Mouse (Mus musculus) stomach, embryonic 16.5 days (tissue): ENCODE data around the gene Fam181a. TPM values are rescaled to one million over a fixed set of nuclear protein-coding genes. Genes with fewer than 3 reads are reported as not detected.

Experiments
- ATAC-seq: fragments of 200-750 bp; cut with Nextera tagmentation; 2 replicates; pipeline ENCODE4 v1.8.0; 2017; ENCODE audit warnings: moderate number of reproducible peaks, moderate TSS enrichment; ENCODE audit not compliant: insufficient read depth, low FRiP score
- H3K27ac ChIP-seq: fragments of 300-500 bp; sonication (generic); 2 replicates; pipeline ENCODE4 v1.5.1; 2014; ENCODE audit warnings: low read length
- H3K27me3 ChIP-seq: fragments of 300-500 bp; sonication (generic); 2 replicates; pipeline ENCODE4 v1.6.1; 2014; ENCODE audit warnings: low read length, control low read depth, mixed read lengths; ENCODE audit not compliant: control insufficient read depth, insufficient read depth
- H3K36me3 ChIP-seq: fragments of 300-500 bp; sonication (generic); 2 replicates; pipeline ENCODE4 v1.6.1; 2014; ENCODE audit warnings: low read length; ENCODE audit not compliant: control insufficient read depth, insufficient read depth
- H3K4me1 ChIP-seq: fragments of 300-500 bp; sonication (generic); 2 replicates; pipeline ENCODE4 v1.6.1; 2014; ENCODE audit warnings: low read length, control low read depth, mixed read lengths; ENCODE audit not compliant: control insufficient read depth, insufficient read depth
- H3K4me2 ChIP-seq: fragments of 300-500 bp; sonication (generic); 2 replicates; pipeline ENCODE4 v1.6.1; 2014; ENCODE audit warnings: low read depth, low read length, mixed read lengths
- H3K4me3 ChIP-seq: fragments of 300-500 bp; sonication (generic); replicated peaks from 2 replicates; pipeline ENCODE4 v1.5.1; 2014; ENCODE audit warnings: mild to moderate bottlenecking, low read length
- H3K9ac ChIP-seq: fragments of 300-500 bp; sonication (generic); 2 replicates; pipeline ENCODE4 v1.6.1; 2014; ENCODE audit warnings: low read length
- H3K9me3 ChIP-seq: fragments of 300-500 bp; sonication (generic); replicated peaks from 2 replicates; pipeline ENCODE4 v1.6.1; 2016; ENCODE audit warnings: low read length, control low read depth; ENCODE audit not compliant: control insufficient read depth
- WGBS: fragments of 180-500 bp; shearing (Covaris S2); extraction: QIAGEN DNeasy Blood & Tissue Kit; methylation state at CpG from one replicate; pipeline ENCODE4 v1.1.7; 2014; 5-methylcytosine and 5-hydroxymethylcytosine counted together
- polyA plus RNA-seq: library from polyadenylated mRNA; unstranded; fragments of >200 nt; fragmentation: Nextera tagmentation; extraction: Ambion mirVana; gene quantifications from 2 replicates; pipeline ENCODE4 v1.2.1, GENCODE M21; 2015

Fam181a gene
- polyA plus RNA-seq, 1 experiment from 2014 or later: not detected

DNA sequence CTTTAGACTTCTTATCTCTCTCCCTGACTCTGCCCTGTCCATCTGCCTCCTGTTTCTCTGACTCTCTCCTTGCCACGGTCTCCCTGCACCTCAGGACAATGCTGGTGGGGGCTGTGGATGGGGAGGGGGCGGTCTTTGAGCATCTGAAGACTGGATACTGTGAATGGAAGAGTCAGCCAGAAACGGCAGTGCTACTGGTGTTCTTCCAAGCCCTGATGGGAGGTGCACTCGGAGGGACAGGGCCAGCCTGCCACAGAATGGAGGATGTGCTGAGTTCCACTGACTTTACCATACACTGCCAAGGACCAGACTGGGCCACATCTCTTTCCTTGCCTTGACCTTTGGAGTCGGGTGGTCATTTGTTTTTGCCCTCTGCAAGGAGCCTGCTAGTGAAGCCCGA lies 27.8 kb upstream of the Fam181a start:
- H3K27ac ChIP-seq: no peak overlapping the region
- no peaks in the 10 kb centered on the region for H3K9me3 ChIP-seq
- H3K9ac ChIP-seq: no peak overlapping the region
- 0 out of 2 replicates have a peak, but pooled peaks cover 3% of the 10 kb centered on the region for H3K4me1 ChIP-seq
- H3K4me2 ChIP-seq: no peak overlapping the region
- WGBS: 58% methylated on average over 6 of the region's 6 CpGs
- H3K27me3 ChIP-seq: no peaks in the 10 kb centered on the region
- H3K4me3 ChIP-seq: no peak overlapping the region
- ATAC-seq: no peak
- no peaks in the 10 kb centered on the region for H3K36me3 ChIP-seq

- 83% methylated on average over 3 of the region's 3 CpGs for WGBS
- Histone ChIP-seq H3K9me3 (no peaks in the 10 kb centered on the region), H3K27ac (no peak overlapping the region), H3K4me3 (no peak overlapping the region), H3K4me1 (0 out of 2 replicates have a peak, but pooled peaks cover 3% of the 10 kb centered on the region), H3K27me3 (no peaks in the 10 kb centered on the region), H3K9ac (no peak overlapping the region), H3K4me2 (no peak overlapping the region), H3K36me3 (no peaks in the 10 kb centered on the region)
- ATAC-seq: no peak
Measured at GRCm38 (mm10) chr12:103283411-103283810, 27.4 kb upstream of the Fam181a start.

GRCm38 (mm10) chr12:103287276-103287675 lies 23.5 kb upstream of the Fam181a start:
- no peak overlapping the region for H3K27ac ChIP-seq
- no peak overlapping the region for H3K4me2 ChIP-seq
- ATAC-seq: peak; percentile 25; the same call in 1 of the 2 replicates
- no peaks in the 10 kb centered on the region for H3K36me3 ChIP-seq
- 67% methylated on average over 4 of the region's 4 CpGs for WGBS
- H3K9me3 ChIP-seq: no peaks in the 10 kb centered on the region
- no peak overlapping the region for H3K9ac ChIP-seq
- 0 out of 2 replicates have a peak, but pooled peaks cover 3% of the 10 kb centered on the region for H3K4me1 ChIP-seq
- no peaks in the 10 kb centered on the region for H3K27me3 ChIP-seq
- H3K4me3 ChIP-seq: no peak overlapping the region

DNA sequence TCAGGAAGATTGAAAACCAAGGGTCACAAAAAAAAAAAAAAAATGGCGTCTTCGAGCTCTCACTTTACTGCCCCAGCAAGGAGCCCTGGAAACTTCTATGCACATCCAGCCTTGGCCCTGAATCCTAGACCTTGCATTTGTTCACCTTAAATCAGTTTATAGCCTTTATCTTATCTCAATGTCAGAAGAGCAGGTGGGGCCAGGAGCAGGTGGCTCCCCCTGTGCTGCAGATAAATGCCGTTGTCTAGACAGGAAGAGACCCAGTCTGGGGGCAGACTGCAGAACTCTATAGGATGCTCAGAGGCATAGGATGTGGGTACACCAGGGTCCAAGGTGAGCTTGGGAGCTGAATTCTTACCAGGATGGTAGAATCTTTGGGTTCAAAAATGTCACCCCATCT lies 18.4 kb upstream of the Fam181a start:
- Histone ChIP-seq H3K36me3 (no peaks in the 10 kb centered on the region), H3K4me3 (no peak overlapping the region), H3K9me3 (no peaks in the 10 kb centered on the region), H3K9ac (no peak overlapping the region), H3K4me2 (no peak overlapping the region), H3K27ac (no peak overlapping the region), H3K4me1 (no peaks in the 10 kb centered on the region), H3K27me3 (no peaks in the 10 kb centered on the region)
- no peak for ATAC-seq
- 71% methylated on average over 3 of the region's 3 CpGs for whole genome bisulfite sequencing

GRCm38 (mm10) chr12:103296292-103296691 lies 14.5 kb upstream of the Fam181a start:
- 11% methylated on average over 4 of the region's 4 CpGs for WGBS
- no peak overlapping the region for H3K9ac ChIP-seq
- ATAC-seq: no peak
- H3K27me3 ChIP-seq: no peaks in the 10 kb centered on the region
- no peaks in the 10 kb centered on the region for H3K36me3 ChIP-seq
- no peaks in the 10 kb centered on the region for H3K4me1 ChIP-seq
- no peaks in the 10 kb centered on the region for H3K9me3 ChIP-seq
- no peak overlapping the region for H3K27ac ChIP-seq
- H3K4me2 ChIP-seq: no peak overlapping the region
- no peak overlapping the region for H3K4me3 ChIP-seq

GRCm38 (mm10) chr12:103300493-103300892 lies 10.3 kb upstream of the Fam181a start:
- no peaks in the 10 kb centered on the region for H3K9me3 ChIP-seq
- no peak overlapping the region for H3K4me2 ChIP-seq
- no peaks in the 10 kb centered on the region for H3K27me3 ChIP-seq
- no peak overlapping the region for H3K9ac ChIP-seq
- no peak for ATAC-seq
- no peak overlapping the region for H3K27ac ChIP-seq
- no peak overlapping the region for H3K4me3 ChIP-seq
- no peaks in the 10 kb centered on the region for H3K4me1 ChIP-seq
- no peaks in the 10 kb centered on the region for H3K36me3 ChIP-seq
- 64% methylated on average over 9 of the region's 9 CpGs for WGBS

GRCm38 (mm10) chr12:103301645-103302044 lies 9.1 kb upstream of the Fam181a start:
- Histone ChIP-seq H3K4me3 (no peak overlapping the region), H3K9ac (no peak overlapping the region), H3K4me2 (no peak overlapping the region), H3K4me1 (no peaks in the 10 kb centered on the region), H3K36me3 (no peaks in the 10 kb centered on the region), H3K9me3 (no peaks in the 10 kb centered on the region), H3K27me3 (no peaks in the 10 kb centered on the region), H3K27ac (no peak overlapping the region)
- ATAC-seq: no peak
- 52% methylated on average over 2 of the region's 2 CpGs for WGBS

DNA sequence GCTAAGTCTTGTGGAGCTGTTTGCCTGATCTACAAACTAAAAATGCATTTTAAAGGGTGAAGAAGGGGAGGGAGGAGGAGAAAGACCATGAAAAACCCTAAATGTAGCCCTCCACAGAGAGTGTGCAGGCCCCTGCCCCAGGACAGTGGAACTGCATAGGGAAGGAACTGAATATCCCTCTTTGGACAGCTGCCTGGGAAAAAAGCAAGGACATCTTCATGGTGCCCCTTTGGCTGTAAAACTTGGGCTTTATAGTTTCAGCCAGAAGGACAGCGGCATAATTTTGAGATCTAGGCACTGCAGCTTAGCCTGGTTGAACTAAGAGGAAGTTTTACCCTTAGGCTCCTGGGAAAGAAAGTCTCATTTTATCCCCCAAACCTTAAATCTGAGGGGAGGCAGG lies 7.8 kb upstream of the Fam181a start:
- no peak for ATAC-seq
- Histone ChIP-seq H3K27ac (no peak overlapping the region), H3K9me3 (no peaks in the 10 kb centered on the region), H3K9ac (no peak overlapping the region), H3K36me3 (no peaks in the 10 kb centered on the region), H3K4me2 (no peak overlapping the region), H3K4me1 (no peaks in the 10 kb centered on the region), H3K4me3 (no peak overlapping the region), H3K27me3 (no peaks in the 10 kb centered on the region)
- WGBS: 76% methylated on average over 1 of the region's 1 CpGs

GRCm38 (mm10) chr12:103306224-103306623 lies 4.6 kb upstream of the Fam181a start:
- H3K36me3 ChIP-seq: no peaks in the 10 kb centered on the region
- H3K9me3 ChIP-seq: no peaks in the 10 kb centered on the region
- no peak for ATAC-seq
- H3K9ac ChIP-seq: no peak overlapping the region
- WGBS: 43% methylated on average over 2 of the region's 2 CpGs
- H3K4me1 ChIP-seq: no peaks in the 10 kb centered on the region
- no peaks in the 10 kb centered on the region for H3K27me3 ChIP-seq
- no peak overlapping the region for H3K27ac ChIP-seq
- H3K4me2 ChIP-seq: no peak overlapping the region
- H3K4me3 ChIP-seq: no peak overlapping the region

DNA sequence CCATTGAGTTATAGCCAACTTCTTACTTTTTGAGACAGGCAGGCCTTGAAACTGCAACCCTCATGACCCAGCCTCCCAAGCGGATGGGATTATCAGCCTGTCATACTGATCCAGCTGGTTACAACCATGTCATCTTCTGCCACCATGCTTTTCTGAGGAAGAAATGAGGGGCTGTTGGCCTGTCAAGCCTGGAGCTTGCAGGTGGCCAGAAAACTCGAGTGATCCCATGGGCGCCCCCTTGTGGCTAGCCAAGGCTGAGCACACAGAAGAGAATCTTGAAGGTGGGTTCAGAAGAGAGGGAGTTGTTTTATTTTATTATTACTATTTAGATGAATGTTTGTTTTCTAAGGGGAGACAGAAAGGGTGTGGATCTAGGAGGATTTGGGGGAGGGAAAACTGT lies 4.1 kb upstream of the Fam181a start:
- H3K27me3 ChIP-seq: no peaks in the 10 kb centered on the region
- no peaks in the 10 kb centered on the region for H3K4me1 ChIP-seq
- WGBS: 21% methylated on average over 3 of the region's 3 CpGs
- H3K27ac ChIP-seq: no peak overlapping the region
- no peak for ATAC-seq
- H3K4me2 ChIP-seq: no peak overlapping the region
- H3K9me3 ChIP-seq: no peaks in the 10 kb centered on the region
- no peak overlapping the region for H3K9ac ChIP-seq
- H3K4me3 ChIP-seq: no peak overlapping the region
- no peaks in the 10 kb centered on the region for H3K36me3 ChIP-seq
